Mouse (Mus musculus) layer of hippocampus, adult 2 months (tissue): ENCODE data around the gene Armc9. TPM values are rescaled to one million over a fixed set of nuclear protein-coding genes. Genes with fewer than 3 reads are reported as not detected.

Experiments used
- DNase-seq, 2 experiments: peaks; one replicate each; pipeline ENCODE4 v3.0.0; 2022; ENCODE audit warnings: low spot score in 2 of 2
- H3K27ac ChIP-seq: fragments of 200-600 bp; 2 replicates; pipeline ENCODE4 v1.8.1; 2022
- H3K4me3 ChIP-seq: fragments of 200-600 bp; 2 replicates; pipeline ENCODE4 v1.8.1; 2022; ENCODE audit warnings: mild to moderate bottlenecking
- CTCF ChIP-seq: fragments of 200-600 bp; conservative IDR thresholded peaks from 2 replicates; pipeline ENCODE4 v1.8.1; 2022; ENCODE audit warnings: antibody characterized with exemption, mild to moderate bottlenecking, moderate library complexity
- total RNA-seq, 2 experiments: library from RNA; stranded (reverse); gene quantifications; 2 replicates each; pipeline ENCODE4 v1.2.3; 2021

Gene Armc9
- total RNA-seq, 2 experiments from 2014 or later = 37.3 to 40.1 TPM

GRCm38 (mm10) chr1:86240959-86241358 lies 86.4 kb downstream of the Armc9 start:
- no peak for DNase-seq
- Histone ChIP-seq H3K27ac (no peak overlapping the region), H3K4me3 (no peak overlapping the region)
- TF ChIP-seq CTCF = no peak

DNA sequence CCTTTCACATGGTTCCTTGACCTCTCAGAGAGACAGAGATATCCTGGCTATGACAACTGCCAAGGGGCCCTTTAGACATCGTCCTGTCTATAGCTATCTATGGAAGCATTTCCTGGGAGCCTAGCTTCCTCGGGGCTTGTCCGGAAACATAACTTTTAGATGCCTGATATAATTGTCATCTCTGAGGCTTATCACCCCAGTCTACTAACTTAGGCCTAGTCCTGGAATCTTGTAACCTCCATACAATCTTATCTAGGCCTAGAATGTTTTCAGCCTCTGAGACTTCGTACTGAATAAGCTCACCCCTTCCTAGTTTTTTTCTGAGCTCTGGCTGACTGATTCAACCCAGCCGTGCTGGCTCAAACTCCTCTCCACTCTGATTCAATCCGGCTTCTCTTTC lies 88.9 kb downstream of the Armc9 start:
- Histone ChIP-seq H3K27ac (no peak overlapping the region), H3K4me3 (no peak overlapping the region)
- DNase-seq = no peak
- no peak for TF ChIP-seq CTCF

- H3K27ac ChIP-seq = peak overlapping the region; percentile 56
- no peak overlapping the region for H3K4me3 ChIP-seq
- TF ChIP-seq CTCF = no peak
- peak in 1 of 2 experiments; percentile 44 for DNase-seq
Measured at GRCm38 (mm10) chr1:86245301-86246085, 90.9 kb downstream of the Armc9 start.

- no peak overlapping the region for H3K4me3 ChIP-seq
- DNase-seq = no peak
- no peak overlapping the region for H3K27ac ChIP-seq
- TF ChIP-seq CTCF = no peak
Measured at GRCm38 (mm10) chr1:86253410-86253809, 98.8 kb downstream of the Armc9 start.

- DNase-seq = no peak
- Histone ChIP-seq H3K4me3 (no peak overlapping the region), H3K27ac (no peak overlapping the region)
- no peak for TF ChIP-seq CTCF
Measured at GRCm38 (mm10) chr1:86256311-86256710, 101.7 kb downstream of the Armc9 start.

DNA sequence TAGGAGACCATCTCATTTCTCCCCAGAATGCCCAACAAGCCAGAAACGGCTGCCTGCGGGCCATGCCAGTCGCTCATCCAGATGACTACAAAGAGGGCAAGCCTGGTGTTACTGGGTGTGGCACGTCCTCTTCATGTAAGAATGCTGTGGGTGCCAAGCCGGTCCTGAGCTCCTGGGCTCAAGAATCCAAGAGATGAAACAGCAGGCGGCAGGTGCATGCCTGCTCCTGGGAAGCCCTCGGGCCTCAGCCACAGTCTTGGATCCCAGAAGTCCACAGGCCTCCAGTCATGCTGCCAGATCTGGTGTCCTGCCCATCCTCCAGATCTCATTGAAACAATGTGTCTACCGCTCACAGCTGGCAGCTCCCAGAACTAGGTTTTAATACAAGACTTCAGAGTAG lies 102.6 kb downstream of the Armc9 start:
- DNase-seq = no peak
- Histone ChIP-seq H3K4me3 (no peak overlapping the region), H3K27ac (no peak overlapping the region)
- TF ChIP-seq CTCF = no peak

GRCm38 (mm10) chr1:86258171-86258824 lies 103.7 kb downstream of the Armc9 start:
- no peak for TF ChIP-seq CTCF
- Histone ChIP-seq H3K27ac (no peak overlapping the region), H3K4me3 (no peak overlapping the region)
- DNase-seq = no peak

- no peak for TF ChIP-seq CTCF
- H3K4me3 ChIP-seq = no peak overlapping the region
- no peak overlapping the region for H3K27ac ChIP-seq
- DNase-seq = no peak
Measured at GRCm38 (mm10) chr1:86263564-86264339, 109.2 kb downstream of the Armc9 start.

GRCm38 (mm10) chr1:86265060-86265459 lies 110.5 kb downstream of the Armc9 start:
- DNase-seq = no peak
- H3K4me3 ChIP-seq = no peak overlapping the region
- no peak overlapping the region for H3K27ac ChIP-seq
- no peak for TF ChIP-seq CTCF

GRCm38 (mm10) chr1:86268492-86269189 lies 114.1 kb downstream of the Armc9 start:
- H3K27ac ChIP-seq = no peak overlapping the region
- no peak for DNase-seq
- no peak for TF ChIP-seq CTCF
- H3K4me3 ChIP-seq = no peak overlapping the region

GRCm38 (mm10) chr1:86269190-86269508 lies 114.6 kb downstream of the Armc9 start:
- no peak for DNase-seq
- TF ChIP-seq CTCF = no peak
- Histone ChIP-seq H3K27ac (no peak overlapping the region), H3K4me3 (no peak overlapping the region)

GRCm38 (mm10) chr1:86271707-86272106 lies 117.1 kb downstream of the Armc9 start:
- Histone ChIP-seq H3K27ac (no peak overlapping the region), H3K4me3 (no peak overlapping the region)
- no peak for TF ChIP-seq CTCF
- no peak for DNase-seq

DNA sequence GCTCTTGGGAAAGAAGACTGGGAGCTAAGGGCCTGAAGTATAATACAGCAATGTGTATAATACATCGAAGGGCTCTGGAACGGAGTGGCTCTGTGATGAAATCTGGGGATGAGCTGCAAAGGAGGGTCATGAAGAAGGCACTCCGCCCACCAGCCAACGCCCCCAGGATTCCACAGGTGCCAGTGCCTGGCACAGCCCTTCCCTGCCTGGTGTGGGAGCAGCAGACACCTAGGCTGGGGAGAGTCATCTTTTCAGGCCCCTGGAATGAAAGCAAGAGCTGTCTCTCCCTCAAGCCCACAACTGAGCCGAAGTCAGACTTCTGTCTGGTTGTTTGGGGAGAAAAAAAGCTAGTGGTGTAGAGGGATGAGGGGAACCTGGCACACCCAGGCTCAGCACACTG lies 122.5 kb downstream of the Armc9 start:
- no peak for DNase-seq
- Histone ChIP-seq H3K4me3 (no peak overlapping the region), H3K27ac (no peak overlapping the region)
- TF ChIP-seq CTCF = no peak
